Mouse (Mus musculus): Measurements from ENCODE around the gene Ccdc9b.

The Ccdc9b gene

DNA sequence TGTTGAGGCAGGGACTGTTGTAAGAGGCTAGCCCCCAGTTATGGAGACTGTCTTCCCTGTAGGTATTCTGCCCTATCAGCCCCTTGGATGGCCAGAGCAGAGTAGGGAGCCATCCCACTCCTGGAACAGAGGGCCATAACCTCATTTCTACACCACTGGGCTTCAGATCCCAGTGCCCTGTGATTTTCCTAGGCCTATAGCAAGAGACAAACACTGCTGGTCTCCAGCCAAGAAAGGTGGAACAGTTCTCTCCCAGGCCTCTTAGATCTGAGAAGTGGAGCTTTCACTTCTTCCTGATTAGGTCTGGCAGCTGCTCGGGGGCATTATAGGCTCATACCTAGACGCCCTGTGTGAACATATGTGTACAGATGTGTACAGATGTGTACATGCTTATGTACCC lies 13.8 kb upstream of the Ccdc9b start:
- no peak for DNase-seq (ENCODE audit: low spot score in 2 of 2)

DNA sequence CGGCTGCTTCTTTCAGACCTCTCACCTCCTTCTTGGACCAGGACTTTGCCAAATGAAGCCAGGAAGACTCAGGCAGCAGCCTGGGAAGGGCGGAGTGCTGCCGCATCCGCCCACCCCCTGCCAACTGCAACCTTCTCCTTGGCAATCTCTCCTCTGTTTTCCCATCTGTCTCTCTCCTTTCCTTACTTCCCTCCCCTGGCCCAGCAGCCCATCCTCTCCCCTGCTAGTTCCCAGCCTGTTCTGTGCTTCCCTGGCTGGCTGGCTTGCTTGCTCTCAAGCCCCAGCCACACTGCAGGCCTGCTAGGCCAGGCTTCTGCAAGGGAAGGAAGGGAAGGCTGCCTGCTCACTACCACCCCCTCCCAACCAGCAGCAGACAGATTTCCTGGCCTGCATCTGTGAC lies 13.4 kb upstream of the Ccdc9b start:
- DNase-seq (ENCODE audit: low spot score in 2 of 2) = peak; percentile 73 to 83

DNA sequence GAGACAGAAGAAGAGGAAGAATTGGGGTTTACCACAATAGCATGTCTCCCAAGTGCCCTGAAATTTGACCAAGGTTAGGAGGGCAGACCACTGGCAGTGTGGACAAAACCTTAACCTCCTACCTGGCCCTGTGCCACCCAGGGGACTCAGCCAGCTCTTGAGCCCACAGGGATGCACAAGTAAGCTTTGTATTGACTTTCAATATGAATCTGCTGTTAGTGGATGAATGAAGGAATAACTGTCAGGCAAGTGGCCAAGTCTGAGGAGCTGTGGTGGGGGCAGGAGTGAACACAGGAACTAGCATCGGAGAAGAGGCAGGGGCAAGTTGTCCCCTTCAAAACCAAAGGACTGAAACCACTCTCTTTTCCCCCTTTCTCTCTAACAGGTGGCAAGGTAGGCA lies 12.9 kb upstream of the Ccdc9b start:
- peak in 1 of 2 experiments; percentile 51 for DNase-seq (ENCODE audit: low spot score in 2 of 2)

DNA sequence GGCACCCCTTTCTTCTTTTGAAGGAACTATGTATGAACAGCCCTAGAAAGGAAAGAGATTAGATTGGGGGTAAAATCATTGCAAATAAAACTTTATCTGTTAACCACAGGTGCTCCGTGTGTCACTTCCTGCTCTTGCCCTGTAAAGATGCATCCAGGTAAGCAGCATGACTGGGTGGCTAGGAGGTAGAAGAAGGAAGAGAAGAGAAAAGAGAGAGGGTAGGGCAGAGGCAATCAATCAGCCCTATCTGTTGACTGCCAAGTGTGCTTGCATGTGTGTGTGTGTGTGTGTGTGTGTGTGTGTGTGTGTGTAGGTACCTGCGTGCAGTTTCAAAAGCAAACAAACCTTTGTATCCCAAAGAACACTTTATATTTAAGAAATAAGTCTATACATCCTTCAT lies 12.1 kb upstream of the Ccdc9b start:
- no peak for DNase-seq (ENCODE audit: low spot score in 2 of 2)

DNA sequence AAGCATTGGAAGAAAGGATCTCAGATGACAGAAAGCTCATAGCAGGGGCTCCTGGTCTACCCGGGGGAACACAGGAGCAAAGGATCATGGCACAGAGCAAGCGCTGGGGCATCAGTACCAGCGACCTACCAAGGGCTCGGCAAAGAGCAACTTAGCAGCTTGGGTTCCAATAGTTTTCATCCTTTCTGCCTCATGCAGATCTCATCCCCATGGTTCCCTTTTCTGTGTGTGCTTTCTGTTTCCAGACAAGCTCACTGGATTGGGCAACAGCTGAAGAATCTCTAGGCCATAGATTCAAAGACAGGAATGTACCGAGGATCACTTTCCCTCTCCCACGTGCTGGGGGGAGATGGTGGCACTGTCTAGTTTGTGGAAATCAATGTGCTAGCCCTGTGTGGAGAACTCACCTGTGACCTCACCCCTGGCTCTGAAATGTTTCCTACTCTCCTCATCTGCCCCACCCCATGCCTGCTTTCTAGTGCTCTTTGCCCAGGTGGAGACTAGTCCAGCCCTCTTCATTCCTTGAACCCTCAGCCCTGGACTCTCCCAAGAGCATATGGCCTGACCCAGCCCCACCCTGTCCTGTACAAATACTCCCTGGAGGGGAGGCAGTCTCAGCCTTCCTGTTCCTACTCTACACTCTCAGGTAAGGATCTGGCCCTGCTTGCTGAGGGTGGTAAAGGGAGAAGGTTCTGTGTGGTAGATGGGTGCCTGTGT lies 9.9 kb upstream of the Ccdc9b start, which contains the start of gene Phgr1:
Gene Phgr1, plus strand, starts transcription at position 612 of the 717 bp plus-strand sequence.
- DNase-seq (ENCODE audit: low spot score in 2 of 2) = no peak

DNA sequence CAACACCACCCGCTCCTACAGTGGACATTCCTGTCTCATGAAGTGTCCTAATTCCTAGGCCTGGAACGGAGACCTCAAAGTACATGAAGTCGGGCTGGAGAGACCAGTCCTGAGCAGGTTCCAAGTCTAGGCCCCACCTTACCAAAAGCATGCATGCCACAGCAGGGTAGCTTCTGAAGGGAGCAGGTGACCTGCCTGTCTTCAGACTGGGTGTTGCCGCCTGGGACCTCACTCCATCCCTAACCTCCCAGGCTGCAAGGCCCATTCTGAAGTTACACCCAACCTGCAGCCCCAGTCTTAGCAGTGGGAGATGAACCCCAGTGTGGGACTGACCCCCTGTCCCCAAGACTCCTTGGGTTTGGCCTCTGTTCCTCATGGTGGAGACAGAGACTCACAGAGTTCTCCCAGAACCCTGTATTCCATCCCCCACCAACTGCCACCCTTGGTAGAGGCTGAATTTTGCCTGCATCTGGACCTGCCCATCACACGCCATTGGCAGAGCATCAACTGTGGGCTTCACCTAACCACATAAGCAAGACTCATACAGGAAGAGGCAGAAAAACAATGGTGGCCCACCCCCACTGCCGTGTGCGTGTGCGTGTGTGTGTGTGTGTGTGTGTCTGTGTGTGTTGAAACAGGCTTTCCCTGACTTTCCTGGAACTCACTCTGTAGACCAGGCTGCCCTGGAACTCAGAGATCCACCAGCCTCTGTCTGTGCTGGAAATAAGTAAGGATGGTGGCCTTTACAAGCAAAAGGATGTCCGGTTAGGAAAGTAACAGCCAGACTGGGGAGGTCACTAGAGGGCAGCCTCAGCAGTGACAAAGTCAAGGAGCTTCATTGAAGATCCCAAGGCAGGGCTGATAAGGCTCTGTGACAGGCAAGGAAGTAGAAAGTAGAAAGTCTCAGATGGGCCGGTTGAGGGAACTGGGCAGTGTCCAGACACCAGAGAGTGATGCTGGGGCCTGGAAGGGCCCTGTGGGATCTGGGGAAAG lies 3.9 kb upstream of the Ccdc9b start:
- DNase-seq (ENCODE audit: low spot score in 2 of 2) = no peak

DNA sequence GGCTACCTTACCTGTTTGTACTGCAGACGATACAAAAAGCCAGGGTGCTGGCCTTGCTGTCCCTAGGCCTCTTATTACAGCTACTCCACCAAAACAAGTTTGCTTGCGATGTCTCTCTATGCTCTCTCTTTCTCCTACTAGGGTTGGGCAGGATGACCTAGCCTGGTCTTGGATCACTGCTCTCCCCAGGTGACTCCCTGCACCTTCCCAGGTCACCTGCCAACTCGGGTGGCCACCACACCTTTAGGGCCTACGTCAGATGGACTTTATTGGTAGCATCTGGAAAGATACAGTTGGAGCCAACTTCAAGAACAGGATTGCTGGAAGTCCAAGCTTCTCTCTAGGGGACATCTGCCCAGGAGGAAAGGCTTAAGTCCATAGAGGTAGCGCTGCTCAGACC lies 2.4 kb upstream of the Ccdc9b start:
- DNase-seq (ENCODE audit: low spot score in 2 of 2) = no peak

DNA sequence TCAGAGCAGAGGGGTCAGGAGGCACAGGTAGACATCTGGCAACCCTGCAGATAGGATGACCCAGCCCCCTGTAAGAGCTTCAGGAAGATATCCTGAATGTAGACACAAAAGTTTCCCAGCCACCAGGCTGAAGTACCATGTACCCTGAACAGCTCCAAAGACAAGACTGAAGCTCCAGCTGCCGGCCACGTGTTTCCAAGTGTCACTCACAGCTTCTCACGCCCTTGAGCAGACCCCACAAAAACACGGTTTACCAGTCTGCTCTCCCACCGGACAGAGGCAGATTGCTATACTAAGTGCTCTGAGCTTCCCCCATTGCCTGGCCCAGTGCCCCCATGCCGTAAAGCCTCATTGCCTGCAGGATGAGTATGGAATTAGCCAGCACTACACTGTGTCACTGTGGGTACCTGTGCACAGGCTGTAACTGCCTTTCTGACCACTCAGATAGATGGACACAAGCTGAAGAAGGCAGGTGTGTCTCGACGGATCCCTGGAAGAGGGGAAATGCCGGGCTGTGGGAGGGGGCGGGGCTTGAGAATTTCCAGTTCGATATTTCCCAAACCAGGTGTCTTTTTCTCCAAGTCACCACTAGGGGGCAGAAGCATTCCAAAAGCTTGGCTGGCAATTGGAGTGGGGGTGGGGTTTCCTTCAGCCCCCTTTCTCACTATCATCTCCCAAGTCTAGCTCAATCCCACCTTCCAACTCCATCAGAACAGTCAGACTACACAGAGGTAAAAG lies 1.8 kb upstream of the Ccdc9b start:
- DNase-seq (ENCODE audit: low spot score in 2 of 2) = no peak

DNA sequence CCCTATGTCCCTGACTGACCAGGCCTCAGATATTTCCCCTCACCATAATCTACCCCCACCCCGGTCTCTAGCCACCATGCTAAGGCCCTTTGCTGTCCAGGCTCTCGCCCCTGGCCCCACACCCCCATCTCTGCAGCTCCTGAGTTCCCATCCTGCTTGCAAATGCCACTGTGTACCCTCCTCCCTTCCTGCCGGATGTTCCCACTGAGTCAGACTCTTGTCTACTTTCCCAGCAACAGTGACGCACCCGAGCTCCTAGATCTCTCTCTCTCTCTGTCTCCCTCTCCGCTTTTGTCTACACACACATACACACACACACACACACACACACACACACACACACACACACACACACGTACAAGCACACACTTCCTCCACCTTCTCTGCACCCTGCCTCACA lies 1.0 kb upstream of the Ccdc9b start:
- peak in 1 of 2 experiments; percentile 61 for DNase-seq (ENCODE audit: low spot score in 2 of 2)

DNA sequence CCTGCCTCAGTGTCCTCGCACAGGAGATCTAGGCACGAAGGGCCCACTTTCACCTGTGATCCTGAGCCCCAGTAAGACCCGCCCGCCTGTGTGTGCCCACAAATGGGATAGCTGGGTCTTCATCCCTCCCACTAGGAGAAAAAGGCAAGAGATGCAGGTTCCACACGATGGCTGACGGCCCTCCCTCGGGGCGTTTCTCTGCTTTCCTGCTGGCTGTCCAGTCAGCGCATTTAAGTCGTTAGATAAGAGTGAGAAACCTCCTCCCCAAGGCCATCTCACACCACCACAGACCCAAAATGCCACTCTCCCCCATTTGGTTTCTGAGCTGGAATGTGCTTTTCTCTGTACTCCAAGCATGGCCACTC lies 305 bp upstream of the Ccdc9b start:
- no peak for DNase-seq (ENCODE audit: low spot score in 2 of 2)

DNA sequence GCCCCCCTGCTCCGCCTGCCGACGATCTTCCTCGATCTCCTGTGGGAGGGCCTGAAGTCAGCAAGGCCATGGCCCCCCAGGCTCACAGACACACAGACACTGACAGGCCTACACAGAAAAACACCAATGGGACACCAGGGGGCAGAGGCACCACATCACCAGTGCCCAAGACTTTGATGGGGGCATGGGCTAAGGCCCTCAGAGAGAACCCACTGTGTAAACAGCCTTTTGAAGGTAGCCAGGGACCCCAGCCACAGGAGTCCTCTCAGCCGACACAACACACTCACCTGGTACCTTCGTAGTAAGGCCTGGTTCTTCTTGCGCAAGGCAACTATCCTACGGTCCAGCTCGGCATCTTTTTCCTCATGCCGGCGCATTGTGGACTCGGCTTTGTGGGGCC lies 1.1 kb downstream of the Ccdc9b start:
- DNase-seq (ENCODE audit: low spot score in 2 of 2) = no peak

DNA sequence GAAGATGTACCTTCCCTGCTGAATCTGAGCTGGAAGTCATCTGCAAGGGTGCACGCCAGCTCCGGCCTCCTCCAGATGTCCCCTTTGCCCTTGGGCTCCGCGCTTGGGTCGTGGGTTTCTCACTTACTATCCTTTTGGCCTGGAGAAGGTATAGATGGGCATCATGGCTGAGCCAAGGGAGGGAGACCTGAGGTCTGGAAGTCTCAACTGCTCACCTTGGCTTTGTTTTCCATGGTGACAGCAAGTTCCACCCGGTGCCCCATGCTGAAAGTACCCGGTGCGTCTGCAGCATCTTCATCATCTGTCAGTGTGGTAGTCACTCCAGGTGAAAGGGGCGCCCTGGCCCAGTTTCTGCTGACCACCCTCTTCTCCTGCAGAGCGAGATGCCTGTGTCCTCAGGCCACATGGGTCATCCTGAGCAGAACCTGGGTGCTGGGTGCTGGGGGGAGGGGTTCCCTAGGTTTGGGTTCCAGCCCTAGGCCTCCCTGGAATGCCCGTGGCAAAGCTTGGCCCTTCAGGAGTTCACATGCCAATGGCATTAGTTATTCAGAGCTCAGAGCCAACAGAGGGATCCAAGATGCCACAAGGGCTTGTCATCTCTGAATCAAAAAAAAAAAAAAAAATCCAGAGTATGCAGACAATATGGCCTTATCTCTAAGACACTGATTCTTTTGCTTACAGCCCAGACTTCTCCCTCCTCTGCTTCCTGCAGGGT lies 2.0 kb downstream of the Ccdc9b start:
- DNase-seq (ENCODE audit: low spot score in 2 of 2) = no peak

DNA sequence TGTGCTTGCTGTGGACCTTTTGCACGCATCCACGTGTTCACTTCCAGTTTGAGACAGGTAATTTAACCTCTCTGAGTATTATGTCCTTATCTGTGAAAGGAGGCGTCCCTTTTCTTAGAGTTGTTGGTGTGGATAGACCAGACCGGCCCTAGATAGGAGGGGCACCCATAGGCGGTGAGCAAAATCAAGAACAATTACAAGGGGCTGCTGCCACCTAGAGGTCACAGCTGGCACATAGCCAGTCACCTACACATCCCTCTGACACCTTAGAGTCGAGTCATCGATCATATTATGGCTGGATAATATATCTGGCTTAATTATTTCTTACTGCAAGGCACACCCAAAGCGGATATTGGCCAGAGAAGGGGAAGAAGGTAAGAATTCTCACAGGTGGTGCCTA lies 2.6 kb downstream of the Ccdc9b start:
- no peak for DNase-seq (ENCODE audit: low spot score in 2 of 2)

DNA sequence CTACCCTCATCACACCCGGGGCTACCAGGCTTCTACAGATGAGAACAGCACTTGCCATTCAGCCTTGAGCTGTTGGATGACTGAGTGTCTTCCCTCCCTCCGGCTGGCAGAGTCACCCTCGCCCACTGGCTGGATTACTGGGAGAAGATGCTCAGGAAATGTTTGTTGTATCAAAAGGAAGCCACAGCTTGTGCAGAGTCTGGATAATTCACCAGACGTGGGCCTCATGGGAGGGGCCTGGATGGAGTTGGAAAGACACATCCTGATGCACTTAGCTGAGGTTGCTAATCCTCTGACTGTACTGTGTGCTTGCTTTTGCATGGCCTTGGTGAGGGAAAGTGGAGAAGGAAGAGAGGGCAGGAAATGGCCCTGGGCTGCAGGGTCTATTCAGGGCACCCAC lies 6.4 kb downstream of the Ccdc9b start:
- no peak for DNase-seq (ENCODE audit: low spot score in 2 of 2)

DNA sequence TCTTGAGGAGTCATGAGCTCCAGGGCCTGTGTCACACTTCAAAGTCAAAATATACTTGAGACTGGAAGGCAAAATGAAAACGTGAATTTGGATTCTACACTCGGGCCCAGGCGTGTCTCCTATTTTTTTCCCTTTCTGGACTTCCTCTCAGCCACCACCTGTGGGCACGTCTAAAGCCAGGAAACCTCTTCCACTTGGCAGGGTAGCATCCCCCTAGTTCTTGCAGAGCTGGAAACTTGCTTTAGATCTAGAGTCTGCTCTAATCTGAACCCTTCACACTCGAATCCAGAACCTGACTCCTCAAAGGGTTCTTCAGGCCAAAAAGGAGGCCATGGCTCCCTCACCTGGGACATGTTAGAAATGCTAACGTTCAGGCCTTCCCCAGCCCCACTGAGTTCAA lies 7.1 kb downstream of the Ccdc9b start:
- DNase-seq (ENCODE audit: low spot score in 2 of 2) = no peak

DNA sequence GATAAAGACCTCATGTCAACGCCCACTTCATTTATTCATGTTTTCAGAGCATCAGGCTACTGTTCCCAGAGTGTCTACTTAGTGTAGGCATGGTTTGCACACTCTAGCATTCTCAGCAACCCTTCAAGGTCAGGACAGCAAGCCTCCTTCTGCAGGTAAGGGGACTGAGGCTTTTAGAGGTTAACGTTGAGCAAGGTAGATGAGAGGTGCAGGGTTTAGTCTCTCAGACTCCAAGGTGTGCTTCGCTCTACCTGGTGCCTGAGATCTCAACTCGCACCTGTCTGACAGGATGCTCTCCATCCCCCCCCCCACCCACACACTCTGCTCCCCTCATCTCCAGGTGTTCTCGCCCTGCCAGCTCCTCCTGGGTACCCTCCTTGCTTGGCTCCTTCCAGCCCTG lies 8.3 kb downstream of the Ccdc9b start:
- no peak for DNase-seq (ENCODE audit: low spot score in 2 of 2)

DNA sequence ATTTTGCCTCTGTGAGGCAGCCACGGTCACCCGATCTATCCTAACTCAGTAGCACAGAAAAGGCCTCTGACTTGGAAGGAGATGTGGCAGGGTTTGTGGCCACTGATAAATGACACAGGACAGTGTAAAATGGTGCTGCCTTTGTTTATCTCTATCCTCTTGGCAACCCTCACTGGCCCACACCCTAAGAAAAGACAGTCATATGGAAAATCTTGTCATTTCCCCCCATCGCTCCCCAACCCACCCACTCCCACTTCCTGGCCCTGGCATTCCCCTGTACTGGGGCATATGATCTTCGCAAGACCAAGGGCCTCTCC lies 9.7 kb downstream of the Ccdc9b start:
- no peak for DNase-seq (ENCODE audit: low spot score in 2 of 2)

DNA sequence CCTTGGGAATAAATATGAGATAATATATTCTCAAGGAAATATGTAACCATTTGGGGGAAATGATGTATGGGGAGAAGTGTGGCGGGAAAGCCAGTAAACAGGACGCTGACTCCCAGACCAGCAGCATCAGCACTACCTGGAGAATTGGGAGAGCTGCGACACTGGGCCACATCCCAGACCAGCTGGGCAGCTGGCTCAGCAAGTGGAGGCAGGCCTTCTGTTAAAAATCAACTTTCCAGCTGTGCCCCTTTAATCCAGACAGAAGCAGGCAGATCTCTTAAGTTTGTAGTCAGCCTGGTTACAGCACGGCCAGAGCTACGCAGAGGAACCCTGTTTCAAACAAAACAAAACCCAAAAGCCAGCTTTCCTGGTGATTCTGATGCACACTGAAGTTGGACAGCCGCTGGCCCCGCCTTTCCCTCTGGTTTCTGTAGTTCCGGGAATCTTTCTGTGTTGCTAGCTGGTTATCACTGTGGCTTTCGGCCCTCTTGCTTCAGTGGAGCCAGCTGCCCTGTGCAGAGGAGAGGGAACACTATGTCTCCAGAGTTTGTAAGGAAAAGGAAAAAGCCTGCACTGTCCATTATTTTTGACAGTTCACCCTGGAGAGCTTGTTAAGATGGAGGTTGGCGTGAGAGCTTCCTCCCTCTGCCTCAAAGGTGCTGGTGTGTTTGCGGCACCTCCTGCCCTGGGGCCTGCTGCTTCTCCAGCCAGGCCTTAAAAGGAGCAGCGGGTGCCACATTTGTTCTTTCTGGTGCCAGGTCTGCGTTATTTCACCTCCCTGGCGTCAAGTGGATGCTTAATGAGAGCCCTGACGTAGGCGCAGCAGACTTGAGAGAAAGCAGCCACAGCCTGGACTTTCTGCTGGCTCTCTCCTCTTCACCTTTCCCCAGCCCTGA lies 10.3 kb downstream of the Ccdc9b start:
- DNase-seq (ENCODE audit: low spot score in 2 of 2) = no peak

DNA sequence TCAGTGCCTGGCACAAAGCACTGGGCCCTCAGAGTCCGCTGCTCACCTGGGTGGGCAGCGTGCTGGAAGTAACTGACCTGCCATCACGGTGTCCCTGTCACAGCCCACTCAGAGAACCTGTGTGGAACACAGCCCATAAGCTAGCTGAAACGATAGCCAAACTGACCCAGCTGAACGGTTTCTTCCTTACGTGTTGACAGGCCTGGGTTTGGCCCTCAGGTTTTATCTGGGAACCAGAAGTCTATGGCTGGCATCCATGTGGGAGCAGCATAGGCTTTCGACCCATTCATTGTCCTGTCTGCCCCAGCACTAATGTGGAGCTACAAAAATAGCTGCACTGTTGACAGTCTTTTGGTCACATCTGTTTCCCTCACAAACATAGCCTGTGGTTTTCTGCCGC lies 12.0 kb downstream of the Ccdc9b start:
- no peak for DNase-seq (ENCODE audit: low spot score in 2 of 2)

DNA sequence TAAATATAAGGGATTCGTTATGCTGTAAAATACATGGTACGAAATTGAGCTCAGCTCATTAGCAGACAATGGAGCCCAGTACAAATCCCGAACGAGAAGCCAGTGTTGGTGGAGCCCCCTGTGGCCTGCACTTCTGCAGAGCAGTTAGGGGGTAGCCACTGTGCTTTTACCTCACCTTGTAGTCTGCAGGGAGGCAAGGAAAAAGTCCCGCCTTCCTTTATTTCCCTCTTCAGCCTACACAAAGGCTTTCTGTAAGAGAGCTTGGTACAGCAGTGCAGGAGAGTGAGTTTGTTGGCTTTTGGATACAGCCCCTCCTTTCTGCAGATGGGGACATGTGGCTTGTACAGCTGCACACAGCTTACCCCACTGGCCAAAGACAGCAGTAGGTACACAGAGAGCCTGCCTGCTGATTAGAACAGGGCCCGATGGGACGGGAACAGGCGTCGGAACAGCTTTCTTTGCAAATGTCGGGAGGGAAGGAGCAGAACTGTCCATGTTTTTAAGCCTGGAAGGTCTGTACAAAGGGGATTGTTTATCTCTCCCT lies 13.0 kb downstream of the Ccdc9b start:
- no peak for DNase-seq (ENCODE audit: low spot score in 2 of 2)
